Mouse (Mus musculus) CH12.LX (cell line): ENCODE results near the gene Cacnb2. TPM values are rescaled to one million over a fixed set of nuclear protein-coding genes. Genes with fewer than 3 reads are reported as not detected.

ENCODE experiments used
- DNase-seq: peaks from one replicate; pipeline ENCODE4 v3.0.0-alpha.2; 2013; ENCODE audit errors: extremely low read depth
- H3K27ac ChIP-seq: 2 replicates; pipeline ENCODE4 v1.5.1; 2012; ENCODE audit warnings: low read depth, mild to moderate bottlenecking, control low read depth, moderate library complexity; ENCODE audit not compliant: insufficient read depth
- H3K27me3 ChIP-seq: replicated peaks from 2 replicates; pipeline ENCODE3; 2012; ENCODE audit warnings: inconsistent platforms
- H3K36me3 ChIP-seq, 2 experiments: replicated peaks in 1 of 2; 2 replicates each; pipeline versions ENCODE3 to v1.6.1; 2012; ENCODE audit warnings: inconsistent platforms in 1 of 2, low read length in 1 of 2, mild to moderate bottlenecking in 1 of 2, mixed read lengths in 1 of 2, moderate library complexity in 1 of 2; ENCODE audit not compliant: control insufficient read depth in 1 of 2, insufficient read depth in 1 of 2
- H3K4me1 ChIP-seq, 2 experiments: 2 replicates each; pipeline ENCODE4 v1.6.1; 2012; ENCODE audit warnings: inconsistent platforms in 1 of 2, moderate library complexity in 1 of 2; ENCODE audit not compliant: insufficient read depth in 2 of 2, control insufficient read depth in 1 of 2
- H3K4me2 ChIP-seq: 2 replicates; pipeline ENCODE4 v1.6.1; 2012; ENCODE audit warnings: low read depth, mild to moderate bottlenecking, control low read depth; ENCODE audit not compliant: poor library complexity, insufficient read depth, severe bottlenecking
- H3K4me3 ChIP-seq, 3 experiments: fragments of 150-350 bp in 1 of 3; sonication (generic) in 1 of 3; replicated peaks in 1 of 3; 2 replicates each; pipeline versions ENCODE3 to v1.5.1; 2011 to 2012; ENCODE audit warnings: low read depth in 2 of 3, low read length in 2 of 3, mild to moderate bottlenecking in 2 of 3, moderate library complexity in 2 of 3, control low read depth in 1 of 3, improper control_type of control experiment in 1 of 3, inconsistent platforms in 1 of 3, mixed read lengths in 1 of 3; ENCODE audit not compliant: poor library complexity in 1 of 3
- H3K79me2 ChIP-seq: replicated peaks from 2 replicates; pipeline ENCODE4 v1.6.1; 2012; ENCODE audit warnings: mild to moderate bottlenecking, moderate library complexity; ENCODE audit not compliant: control insufficient read depth, poor library complexity, insufficient read depth, severe bottlenecking; ENCODE audit errors: extremely low read depth
- H3K9ac ChIP-seq: 2 replicates; pipeline ENCODE4 v1.6.1; 2012; ENCODE audit warnings: low read depth, mild to moderate bottlenecking, control low read depth, moderate library complexity; ENCODE audit not compliant: insufficient read depth
- H3K9me3 ChIP-seq: replicated peaks from 2 replicates; pipeline ENCODE3; 2012; ENCODE audit warnings: low read length, inconsistent platforms, mixed read lengths
- BHLHE40 ChIP-seq: IDR thresholded peaks from 2 replicates; pipeline ENCODE4 v1.6.1; 2011; ENCODE audit warnings: mild to moderate bottlenecking, low read depth, low read length, improper control_type of control experiment
- CHD2 ChIP-seq: IDR thresholded peaks from 2 replicates; pipeline ENCODE4 v1.6.1; 2011; ENCODE audit warnings: low read length, improper control_type of control experiment
- CTCF ChIP-seq, 2 experiments: IDR thresholded peaks in 1 of 2; conservative IDR thresholded peaks in 1 of 2; 2 replicates each; pipeline ENCODE4 v1.5.1; 2011 to 2012; ENCODE audit warnings: low read depth in 2 of 2, low read length in 2 of 2, improper control_type of control experiment in 1 of 2, inconsistent platforms in 1 of 2, mild to moderate bottlenecking in 1 of 2, moderate library complexity in 1 of 2
- E2F4 ChIP-seq: IDR thresholded peaks from 2 replicates; pipeline ENCODE4 v1.6.1; 2011; ENCODE audit warnings: low read depth, low read length, improper control_type of control experiment; ENCODE audit not compliant: insufficient replicate concordance
- ELF1 ChIP-seq: IDR thresholded peaks from 2 replicates; pipeline ENCODE4 v1.6.1; 2014; ENCODE audit warnings: low read depth, mild to moderate bottlenecking, inconsistent platforms, low read length, improper control_type of control experiment
- ETS1 ChIP-seq: conservative IDR thresholded peaks from 2 replicates; pipeline ENCODE4 v1.6.1; 2012; ENCODE audit warnings: low read depth, mild to moderate bottlenecking, inconsistent platforms, low read length, improper control_type of control experiment, moderate library complexity
- KAT2A ChIP-seq: IDR thresholded peaks from 2 replicates; pipeline ENCODE4 v1.6.1; 2012; ENCODE audit warnings: low read length, improper control_type of control experiment, inconsistent platforms; ENCODE audit not compliant: insufficient replicate concordance
- MAFK ChIP-seq: IDR thresholded peaks from 2 replicates; pipeline ENCODE4 v1.6.1; 2011; ENCODE audit warnings: low read length, improper control_type of control experiment; ENCODE audit not compliant: insufficient replicate concordance
- MAX ChIP-seq: IDR thresholded peaks from 2 replicates; pipeline ENCODE4 v1.6.1; 2011; ENCODE audit warnings: low read length, improper control_type of control experiment
- MAZ ChIP-seq: IDR thresholded peaks from 2 replicates; pipeline ENCODE4 v1.6.1; 2012; ENCODE audit warnings: low read depth, mild to moderate bottlenecking, inconsistent platforms, low read length, improper control_type of control experiment, moderate library complexity
- MEF2A ChIP-seq: IDR thresholded peaks from 2 replicates; pipeline ENCODE4 v1.6.1; 2014; ENCODE audit warnings: low read depth, mild to moderate bottlenecking, inconsistent platforms, low read length, improper control_type of control experiment, borderline replicate concordance
- NELFE ChIP-seq: IDR thresholded peaks from 2 replicates; pipeline ENCODE4 v1.6.1; 2011; ENCODE audit warnings: low read depth, low read length, improper control_type of control experiment
- NRF1 ChIP-seq: IDR thresholded peaks from 2 replicates; pipeline ENCODE4 v1.6.1; 2014; ENCODE audit warnings: low read depth, mild to moderate bottlenecking, inconsistent platforms, low read length, improper control_type of control experiment, moderate library complexity
- PAX5 ChIP-seq: IDR thresholded peaks from 2 replicates; pipeline ENCODE4 v1.6.1; 2012; ENCODE audit warnings: low read length, inconsistent platforms, mixed read lengths
- POLR2A ChIP-seq: IDR thresholded peaks from 2 replicates; pipeline ENCODE4 v1.6.1; 2011; ENCODE audit warnings: low read depth, mild to moderate bottlenecking, improper control_type of control experiment, low read length
- POLR2AphosphoS2 ChIP-seq: IDR thresholded peaks from 2 replicates; pipeline ENCODE4 v1.6.1; 2011; ENCODE audit warnings: low read depth, low read length, improper control_type of control experiment
- RAD21 ChIP-seq: IDR thresholded peaks from 2 replicates; pipeline ENCODE4 v1.6.1; 2011; ENCODE audit warnings: low read depth, mild to moderate bottlenecking, low read length, improper control_type of control experiment, moderate library complexity
- RCOR1 ChIP-seq: conservative IDR thresholded peaks from 2 replicates; pipeline ENCODE4 v1.6.1; 2012; ENCODE audit warnings: low read depth, mild to moderate bottlenecking, inconsistent platforms, low read length, improper control_type of control experiment
- SIN3A ChIP-seq: IDR thresholded peaks from 2 replicates; pipeline ENCODE4 v1.6.1; 2012; ENCODE audit warnings: low read length, improper control_type of control experiment, inconsistent platforms
- SMC3 ChIP-seq: IDR thresholded peaks from 2 replicates; pipeline ENCODE4 v1.6.1; 2011; ENCODE audit warnings: low read depth, low read length, improper control_type of control experiment
- TCF12 ChIP-seq: IDR thresholded peaks from 2 replicates; pipeline ENCODE4 v1.6.1; 2014; ENCODE audit warnings: low read depth, mild to moderate bottlenecking, inconsistent platforms, low read length, improper control_type of control experiment
- UBTF ChIP-seq: IDR thresholded peaks from 2 replicates; pipeline ENCODE4 v1.6.1; 2012; ENCODE audit warnings: low read depth, mild to moderate bottlenecking, inconsistent platforms, low read length, improper control_type of control experiment, moderate library complexity
- USF1 ChIP-seq: IDR thresholded peaks from 2 replicates; pipeline ENCODE4 v1.6.1; 2014; ENCODE audit warnings: low read depth, mild to moderate bottlenecking, inconsistent platforms, low read length, improper control_type of control experiment
- ZKSCAN1 ChIP-seq: IDR thresholded peaks from 2 replicates; pipeline ENCODE4 v1.6.1; 2012; ENCODE audit warnings: low read depth, inconsistent platforms, low read length, improper control_type of control experiment, borderline replicate concordance
- ZNF384 ChIP-seq: IDR thresholded peaks from 2 replicates; pipeline ENCODE4 v1.6.1; 2012; ENCODE audit warnings: low read depth, low read length, improper control_type of control experiment, inconsistent platforms
- dilution Hi-C: fragments of 300-500 bp; cut with MboI; formaldehyde crosslinking; loops from 2 replicates; pipeline ENCODE4 v1.14.3; 2020; ENCODE audit warnings: low sequenced_read_pairs; ENCODE audit not compliant: extremely low pct_unique_long_range_greater_than_20kb, extremely low pct_ligation_motif_present
- in situ Hi-C: fragments of 300-500 bp; cut with MboI; formaldehyde crosslinking; loops from 3 replicates; pipeline ENCODE4 v1.14.3; 2019; ENCODE audit warnings: low sequenced_read_pairs, low pct_ligation_motif_present, low pct_unique_long_range_greater_than_20kb, mixed read lengths
- polyA plus RNA-seq: library from polyadenylated mRNA; unstranded; fragments of >175 nt; gene quantifications from 2 replicates; pipeline ENCODE4 v1.2.1, GENCODE M21; 2012; ENCODE audit warnings: low read depth; ENCODE audit not compliant: insufficient read length
- total RNA-seq, 2 experiments: library from RNA; depleted of rRNA; stranded (reverse); fragments of 300-350 nt in 1 of 2; fragments of >200 nt in 1 of 2; gene quantifications; 2 replicates each; pipeline ENCODE4 v1.2.3; 2012 to 2014

Cacnb2 gene
- total and polyA plus RNA-seq, 3 experiments, result 0.42 to 2.8 (median 0.93) TPM

DNA sequence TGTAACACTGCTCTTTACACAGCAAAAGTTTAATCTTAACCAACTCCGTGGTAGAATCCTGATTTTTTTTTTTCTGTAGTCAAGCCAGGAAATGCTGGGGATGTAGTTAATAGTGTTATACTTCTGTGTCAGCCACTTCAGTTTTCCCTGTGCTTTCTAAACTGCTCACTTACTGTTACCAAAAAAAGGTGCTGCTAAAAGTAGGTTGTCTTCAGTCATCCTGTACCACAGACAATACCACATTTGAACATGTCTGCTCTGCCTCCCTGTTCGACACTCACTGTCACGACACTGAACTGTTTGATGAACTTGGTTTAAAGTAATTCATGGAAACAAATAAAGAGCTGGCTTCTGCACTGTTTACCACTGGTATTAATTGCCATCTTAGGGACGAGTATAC is 385.6 kb downstream of the Cacnb2 start:
- TF ChIP-seq POLR2AphosphoS2 (no peak), NELFE (no peak), ZNF384 (no peak), PAX5 (no peak), MEF2A (no peak), CHD2 (no peak), SIN3A (no peak)
- peaks cover 3 to 24% of the 10 kb centered on the region in 2 experiments for H3K36me3 ChIP-seq
- no peaks in the 10 kb centered on the region for H3K9me3 ChIP-seq
- no peaks in the 10 kb centered on the region for H3K27me3 ChIP-seq
- no peaks in the 10 kb centered on the region for H3K79me2 ChIP-seq
- H3K4me3 ChIP-seq, result no peak overlapping the region
- H3K9ac ChIP-seq, result no peak overlapping the region
- no peak overlapping the region for H3K27ac ChIP-seq
- H3K4me2 ChIP-seq, result no peak overlapping the region
- in situ Hi-C loops, result no loop called here
- H3K4me1 ChIP-seq, result peaks cover 0 to 17% of the 10 kb centered on the region in 2 experiments; a peak in 2 of 4 replicates
- dilution Hi-C loops, result no loop called here
- DNase-seq, result no peak

GRCm38 (mm10) chr2:14989350-14989749 is 386.5 kb downstream of the Cacnb2 start:
- TF ChIP-seq CTCF (conservative IDR thresholded peaks at IDR 0.05 in 1 of 2, IDR thresholded peaks at IDR 0.05 in 1 of 2; ENCODE audit: low read depth in 2 of 2, low read length in 2 of 2) (no peak), TCF12 (0 out of 2 replicates have a peak, but pooled peaks have one; percentile 25), ETS1 (peak; percentile 73), MEF2A (0 out of 2 replicates have a peak, but pooled peaks have one; percentile 46), POLR2A (no peak), CHD2 (no peak)
- Histone ChIP-seq H3K79me2 (no peaks in the 10 kb centered on the region), H3K27me3 (no peaks in the 10 kb centered on the region), H3K36me3 (peaks cover 3 to 22% of the 10 kb centered on the region in 2 experiments), H3K4me2 (no peak overlapping the region), H3K27ac (no peak overlapping the region), H3K4me1 (peaks cover 0 to 17% of the 10 kb centered on the region in 2 experiments; a peak in 2 of 4 replicates), H3K4me3 (no peak overlapping the region), H3K9ac (no peak overlapping the region), H3K9me3 (no peaks in the 10 kb centered on the region)
- DNase-seq, result peak; percentile 19
- in situ Hi-C loops, result no loop called here
- dilution Hi-C loops, result no loop called here

DNA sequence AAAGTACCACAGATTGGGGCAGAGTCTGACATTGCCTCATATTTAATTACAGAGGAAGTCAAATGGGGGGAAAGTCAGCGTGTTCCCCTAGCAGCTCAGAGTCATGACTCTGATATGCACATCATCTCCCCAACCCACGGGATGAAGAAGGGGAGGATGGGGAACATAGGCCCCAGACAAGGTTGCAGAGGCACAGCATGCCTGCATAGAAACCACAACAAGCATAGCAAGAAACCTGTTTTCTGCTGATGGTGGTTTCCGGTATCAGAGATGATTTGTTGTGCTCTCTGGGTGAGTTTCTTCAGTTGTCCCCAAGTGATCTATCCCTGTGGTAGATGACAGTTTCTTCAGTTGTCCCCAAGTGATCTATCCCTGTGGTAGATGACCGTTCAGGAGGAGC is 389.6 kb downstream of the Cacnb2 start:
- Histone ChIP-seq H3K9me3 (no peaks in the 10 kb centered on the region), H3K27me3 (no peaks in the 10 kb centered on the region), H3K27ac (no peak overlapping the region), H3K36me3 (peaks cover 3 to 22% of the 10 kb centered on the region in 2 experiments), H3K4me2 (no peak overlapping the region), H3K9ac (no peak overlapping the region), H3K79me2 (no peaks in the 10 kb centered on the region), H3K4me3 (no peak overlapping the region), H3K4me1 (peaks cover 0 to 17% of the 10 kb centered on the region in 2 experiments; a peak in 2 of 4 replicates)
- TF ChIP-seq BHLHE40 (no peak), NELFE (no peak), ZKSCAN1 (no peak), E2F4 (no peak), ELF1 (no peak), MAFK (no peak), UBTF (no peak), RAD21 (no peak), USF1 (no peak), POLR2AphosphoS2 (no peak), MEF2A (no peak), MAZ (no peak), NRF1 (no peak), ZNF384 (no peak), MAX (no peak), RCOR1 (no peak), KAT2A (no peak), SIN3A (no peak), SMC3 (no peak), CTCF (conservative IDR thresholded peaks at IDR 0.05 in 1 of 2, IDR thresholded peaks at IDR 0.05 in 1 of 2; ENCODE audit: low read depth in 2 of 2, low read length in 2 of 2) (no peak)
- dilution Hi-C loops (no loop called here), in situ Hi-C loops (no loop called here)
- DNase-seq, result no peak
